Mouse (Mus musculus): ENCODE measurements around the gene Osbpl3.

- no peak for TF ChIP-seq POLR2A (IDR thresholded peaks at IDR 0.05; ENCODE audit: control insufficient read depth, low read depth, low read length)
- TF ChIP-seq CTCF (IDR thresholded peaks at IDR 0.05; ENCODE audit: control insufficient read depth, insufficient read depth, insufficient replicate concordance, low read depth, low read length): no peak
Observed at GRCm38 (mm10) chr6:50263670-50264069, 192.3 kb downstream of the Osbpl3 start, which contains the start of gene Gsdme.
